Mouse (Mus musculus) thymus, adult 2 months (tissue): ENCODE results near the gene Phldb3.

ENCODE experiments used
- CTCF ChIP-seq: fragments of 200-500 bp; IDR thresholded peaks from 2 replicates; pipeline ENCODE4 v1.5.1; 2012; ENCODE audit warnings: mild to moderate bottlenecking, control low read depth, low read length, moderate library complexity, borderline replicate concordance; ENCODE audit not compliant: control insufficient read depth, poor library complexity, insufficient read depth; ENCODE audit errors: extremely low read depth
- POLR2A ChIP-seq: fragments of 200-500 bp; IDR thresholded peaks from 2 replicates; pipeline ENCODE4 v1.6.1; 2012; ENCODE audit warnings: mild to moderate bottlenecking, low read length, control low read depth, moderate library complexity; ENCODE audit not compliant: control insufficient read depth, poor library complexity, insufficient read depth; ENCODE audit errors: extremely low read depth

GRCm38 (mm10) chr7:24636264-24636663 is 25.7 kb downstream of the Phldb3 start, which contains the start of gene Lypd3:
- no peak for TF ChIP-seq POLR2A
- no peak for TF ChIP-seq CTCF
